Mouse (Mus musculus): ENCODE data around the gene Cd2. TPM values are rescaled to one million over a fixed set of nuclear protein-coding genes. Genes with fewer than 3 reads are reported as not detected.
A peak's percentile ranks its signal among the peaks of the same experiment; 100 is the strongest.

Gene Cd2
- polyA plus RNA-seq, 1 experiment from 2014 or later = not detected

GRCm38 (mm10) chr3:101305046-101305445, 17.3 kb upstream of the Cd2 start:
- no peak overlapping the region for H3K4me3 ChIP-seq
- no peaks in the 10 kb centered on the region for H3K27me3 ChIP-seq
- no peaks in the 10 kb centered on the region for H3K9me3 ChIP-seq
- 81% methylated on average over 2 of the region's 2 CpGs for WGBS
- no peak overlapping the region for H3K4me2 ChIP-seq
- peaks cover 16% of the 10 kb centered on the region for H3K4me1 ChIP-seq
- no peaks in the 10 kb centered on the region for H3K36me3 ChIP-seq
- no peak for ATAC-seq (ENCODE audit: insufficient number of reproducible peaks, low FRiP score, low TSS enrichment, low read depth)
- H3K9ac ChIP-seq = no peak overlapping the region
- H3K27ac ChIP-seq = no peak overlapping the region

DNA sequence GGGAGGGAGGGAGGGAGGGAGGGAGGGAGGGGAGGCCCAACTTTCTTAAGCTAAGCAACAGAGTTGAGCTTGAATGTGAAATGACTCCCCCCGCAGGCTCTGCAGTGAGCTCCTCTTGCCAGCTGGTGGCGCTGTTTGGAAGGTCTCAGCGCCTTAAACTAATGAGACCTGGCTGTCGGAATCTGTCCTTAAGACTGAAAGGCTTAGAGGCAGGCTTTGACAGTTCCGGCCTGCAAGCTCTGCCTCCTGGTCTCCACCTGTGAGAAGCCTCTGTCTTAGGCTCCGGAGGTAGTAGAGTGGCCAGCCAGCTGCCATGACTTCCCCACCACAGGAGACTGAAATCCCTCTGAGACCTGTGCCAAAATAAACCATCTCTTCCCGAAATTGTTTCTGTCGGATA, 16.4 kb upstream of the Cd2 start:
- H3K27ac ChIP-seq = no peak overlapping the region
- ATAC-seq (ENCODE audit: insufficient number of reproducible peaks, low FRiP score, low TSS enrichment, low read depth) = no peak
- H3K4me1 ChIP-seq = peaks cover 16% of the 10 kb centered on the region
- no peak overlapping the region for H3K9ac ChIP-seq
- no peak overlapping the region for H3K4me3 ChIP-seq
- H3K9me3 ChIP-seq = no peaks in the 10 kb centered on the region
- H3K36me3 ChIP-seq = no peaks in the 10 kb centered on the region
- no peaks in the 10 kb centered on the region for H3K27me3 ChIP-seq
- no peak overlapping the region for H3K4me2 ChIP-seq
- WGBS = 10% methylated on average over 8 of the region's 8 CpGs

GRCm38 (mm10) chr3:101300271-101301071, 12.7 kb upstream of the Cd2 start:
- Histone ChIP-seq H3K27me3 (no peaks in the 10 kb centered on the region), H3K4me1 (peaks cover 20% of the 10 kb centered on the region), H3K9ac (no peak overlapping the region), H3K36me3 (no peaks in the 10 kb centered on the region), H3K4me3 (0 out of 2 replicates have a peak overlapping the region, but pooled peaks have one; percentile 14), H3K9me3 (no peaks in the 10 kb centered on the region), H3K4me2 (peak overlapping the region; percentile 39), H3K27ac (no peak overlapping the region)
- WGBS = 16% methylated on average over 23 of the region's 23 CpGs
- no peak for ATAC-seq (ENCODE audit: insufficient number of reproducible peaks, low FRiP score, low TSS enrichment, low read depth)

DNA sequence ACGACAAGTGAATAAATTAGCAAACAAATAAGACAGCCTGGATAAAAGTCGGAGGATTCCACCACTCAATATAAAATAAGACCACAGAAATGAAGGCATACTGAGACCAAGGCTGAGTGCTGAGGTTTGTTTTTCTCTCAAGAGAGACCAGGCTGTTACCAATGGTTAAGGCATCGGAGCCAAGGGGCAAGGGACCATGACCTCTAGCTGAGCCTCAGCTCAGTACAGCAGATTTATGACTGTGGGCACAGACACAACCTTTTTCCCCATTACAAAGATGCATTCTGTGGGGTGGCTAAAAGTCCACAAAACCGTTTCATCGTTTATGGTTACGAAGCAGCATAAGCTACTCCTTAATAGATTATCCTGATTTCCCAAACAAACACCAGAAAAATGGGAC, 11.9 kb upstream of the Cd2 start:
- no peaks in the 10 kb centered on the region for H3K9me3 ChIP-seq
- WGBS = 71% methylated on average over 6 of the region's 6 CpGs
- peaks cover 26% of the 10 kb centered on the region for H3K4me1 ChIP-seq
- H3K27me3 ChIP-seq = no peaks in the 10 kb centered on the region
- H3K4me3 ChIP-seq = no peak overlapping the region
- no peak overlapping the region for H3K9ac ChIP-seq
- no peak overlapping the region for H3K4me2 ChIP-seq
- H3K36me3 ChIP-seq = no peaks in the 10 kb centered on the region
- ATAC-seq (ENCODE audit: insufficient number of reproducible peaks, low FRiP score, low TSS enrichment, low read depth) = no peak
- no peak overlapping the region for H3K27ac ChIP-seq

- Histone ChIP-seq H3K4me3 (no peak overlapping the region), H3K9ac (no peak overlapping the region), H3K27me3 (no peaks in the 10 kb centered on the region), H3K4me1 (peaks cover 21% of the 10 kb centered on the region), H3K27ac (no peak overlapping the region), H3K4me2 (no peak overlapping the region), H3K36me3 (no peaks in the 10 kb centered on the region), H3K9me3 (no peaks in the 10 kb centered on the region)
- no peak for ATAC-seq (ENCODE audit: insufficient number of reproducible peaks, low FRiP score, low TSS enrichment, low read depth)
- WGBS = 89% methylated on average over 5 of the region's 5 CpGs
These were observed 9.5 kb upstream of the Cd2 start for GRCm38 (mm10) chr3:101297221-101297620.

DNA sequence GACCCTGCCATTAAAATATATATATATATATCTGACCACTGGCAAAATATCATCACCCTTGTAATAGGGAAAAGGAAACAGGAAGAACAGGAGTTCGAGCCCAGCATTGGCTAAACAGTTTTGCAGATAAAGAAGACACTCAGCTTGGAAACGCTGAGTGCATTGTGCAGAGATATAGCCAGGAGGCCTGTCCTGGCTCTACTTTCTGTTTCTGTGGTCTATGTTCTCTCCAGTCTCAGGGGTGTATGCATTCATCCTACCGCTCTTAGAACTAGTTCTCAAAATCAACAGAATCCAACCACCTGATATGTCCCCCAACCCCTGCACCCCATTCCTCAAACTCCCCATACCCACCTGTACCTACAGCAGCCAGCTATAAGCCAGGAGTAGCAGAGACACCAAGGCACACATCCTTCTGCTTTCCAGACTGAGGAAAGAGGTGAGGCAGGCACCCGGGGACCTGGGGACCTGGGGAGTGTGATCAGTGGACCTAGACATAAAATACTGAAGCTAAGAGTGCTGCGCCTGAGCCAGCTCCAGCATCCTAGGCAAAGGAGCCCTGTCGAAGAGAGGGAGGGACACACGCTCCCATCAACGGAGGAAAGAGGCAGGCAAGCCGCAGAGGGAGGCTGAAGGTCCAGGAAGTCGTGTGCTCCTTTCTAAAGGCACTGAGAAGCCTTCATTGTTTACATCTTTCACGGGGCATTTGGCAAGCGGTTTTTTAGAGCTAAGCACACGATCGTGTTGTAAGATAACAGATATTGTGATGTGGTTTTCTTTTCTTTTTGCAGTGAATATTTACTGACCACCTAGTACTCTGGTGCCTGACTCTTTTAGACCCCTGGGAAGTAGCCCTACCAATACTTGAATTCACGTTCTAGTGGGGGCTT, 8.4 kb upstream of the Cd2 start:
- no peak for ATAC-seq (ENCODE audit: insufficient number of reproducible peaks, low FRiP score, low TSS enrichment, low read depth)
- no peak overlapping the region for H3K9ac ChIP-seq
- H3K4me2 ChIP-seq = no peak overlapping the region
- H3K4me1 ChIP-seq = peaks cover 21% of the 10 kb centered on the region
- 66% methylated on average over 15 of the region's 15 CpGs for WGBS
- H3K27ac ChIP-seq = no peak overlapping the region
- no peaks in the 10 kb centered on the region for H3K36me3 ChIP-seq
- no peak overlapping the region for H3K4me3 ChIP-seq
- H3K27me3 ChIP-seq = no peaks in the 10 kb centered on the region
- H3K9me3 ChIP-seq = no peaks in the 10 kb centered on the region

GRCm38 (mm10) chr3:101295366-101295867, 7.7 kb upstream of the Cd2 start:
- no peak overlapping the region for H3K4me3 ChIP-seq
- H3K27ac ChIP-seq = no peak overlapping the region
- H3K9ac ChIP-seq = no peak overlapping the region
- H3K27me3 ChIP-seq = no peaks in the 10 kb centered on the region
- WGBS = 4% methylated on average over 11 of the region's 11 CpGs
- H3K9me3 ChIP-seq = no peaks in the 10 kb centered on the region
- H3K36me3 ChIP-seq = no peaks in the 10 kb centered on the region
- 0 out of 2 replicates have a peak, but pooled peaks have one; percentile 66 for ATAC-seq (ENCODE audit: insufficient number of reproducible peaks, low FRiP score, low TSS enrichment, low read depth)
- H3K4me2 ChIP-seq = no peak overlapping the region
- H3K4me1 ChIP-seq = peaks cover 18% of the 10 kb centered on the region

DNA sequence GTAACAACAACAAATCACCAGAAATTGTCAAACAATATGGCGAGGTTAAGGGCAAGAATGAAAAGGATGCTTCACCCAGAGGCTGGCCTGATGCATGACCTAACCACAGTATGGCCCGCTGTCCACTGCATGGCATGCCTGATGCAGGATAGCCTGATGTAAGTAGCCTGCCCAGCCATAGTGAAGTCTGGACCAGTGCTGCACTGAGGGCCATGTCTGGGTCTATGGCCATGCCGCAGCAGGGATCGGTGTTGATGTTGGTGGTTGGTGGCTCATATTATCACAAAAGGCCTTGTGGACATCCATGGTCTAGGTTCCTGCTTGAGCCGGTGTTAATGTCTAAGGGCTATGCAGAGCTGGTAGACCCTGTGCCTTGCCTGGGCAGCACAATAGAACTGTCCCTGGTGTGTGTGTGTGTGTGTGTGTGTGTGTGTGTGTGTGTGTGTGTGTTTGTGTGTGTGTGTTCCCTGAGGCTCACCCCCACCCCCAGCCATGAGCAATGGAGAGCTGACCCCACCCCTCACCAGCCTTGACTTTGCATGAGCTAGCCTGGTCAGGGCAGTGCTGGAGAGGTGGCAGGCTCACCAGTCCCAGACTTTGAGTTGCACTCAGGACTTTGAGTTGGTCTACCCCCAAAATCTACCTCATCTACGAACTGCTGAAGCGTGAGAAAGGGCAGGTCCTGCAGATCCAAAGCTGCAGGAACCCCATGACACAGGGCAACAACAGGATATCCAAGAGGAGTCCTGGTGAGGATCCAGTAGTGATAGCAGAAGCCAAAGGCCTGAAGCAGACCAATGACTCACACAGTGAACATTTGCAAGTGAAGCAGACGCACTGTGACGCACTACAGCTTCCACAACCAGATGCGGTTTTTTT, 7.0 kb upstream of the Cd2 start:
- H3K27ac ChIP-seq = no peak overlapping the region
- ATAC-seq (ENCODE audit: insufficient number of reproducible peaks, low FRiP score, low TSS enrichment, low read depth) = no peak
- H3K9ac ChIP-seq = no peak overlapping the region
- WGBS = 77% methylated on average over 10 of the region's 10 CpGs
- no peaks in the 10 kb centered on the region for H3K36me3 ChIP-seq
- no peaks in the 10 kb centered on the region for H3K9me3 ChIP-seq
- H3K27me3 ChIP-seq = no peaks in the 10 kb centered on the region
- H3K4me2 ChIP-seq = no peak overlapping the region
- H3K4me3 ChIP-seq = no peak overlapping the region
- peaks cover 11% of the 10 kb centered on the region for H3K4me1 ChIP-seq

DNA sequence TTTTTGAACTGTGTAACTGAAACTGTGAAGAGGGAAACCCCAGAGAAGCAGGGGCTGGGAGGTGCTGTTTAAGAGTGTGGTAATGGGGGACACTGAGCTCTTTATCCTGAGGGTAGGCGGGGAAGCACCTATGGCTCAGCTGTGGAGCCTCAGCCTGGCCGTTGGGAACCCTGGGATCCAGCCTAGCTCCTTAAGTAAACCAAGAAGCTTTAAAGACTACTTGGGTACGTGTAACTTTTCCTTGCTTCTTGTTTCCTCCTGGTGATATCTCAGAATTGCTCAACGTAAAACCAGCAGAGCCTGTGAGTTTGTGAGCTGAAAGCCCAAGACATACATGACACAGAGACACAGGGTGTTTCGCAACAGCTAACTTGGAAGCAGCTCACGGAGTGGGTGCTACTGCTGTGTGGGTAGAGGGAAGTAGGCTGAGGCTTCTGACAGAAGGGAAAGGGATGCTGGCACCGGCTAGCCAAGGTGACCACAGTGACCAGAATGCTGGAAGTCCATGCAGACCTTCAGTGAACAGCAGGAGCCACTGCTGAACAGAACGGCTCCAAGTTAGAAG, 5.9 kb upstream of the Cd2 start:
- WGBS = 64% methylated on average over 8 of the region's 8 CpGs
- no peak overlapping the region for H3K4me3 ChIP-seq
- H3K9ac ChIP-seq = no peak overlapping the region
- peaks cover 11% of the 10 kb centered on the region for H3K4me1 ChIP-seq
- ATAC-seq (ENCODE audit: insufficient number of reproducible peaks, low FRiP score, low TSS enrichment, low read depth) = no peak
- H3K9me3 ChIP-seq = no peaks in the 10 kb centered on the region
- peak overlapping the region; percentile 33; the same call in 1 of the 2 replicates for H3K27ac ChIP-seq
- no peak overlapping the region for H3K4me2 ChIP-seq
- H3K36me3 ChIP-seq = no peaks in the 10 kb centered on the region
- H3K27me3 ChIP-seq = no peaks in the 10 kb centered on the region

DNA sequence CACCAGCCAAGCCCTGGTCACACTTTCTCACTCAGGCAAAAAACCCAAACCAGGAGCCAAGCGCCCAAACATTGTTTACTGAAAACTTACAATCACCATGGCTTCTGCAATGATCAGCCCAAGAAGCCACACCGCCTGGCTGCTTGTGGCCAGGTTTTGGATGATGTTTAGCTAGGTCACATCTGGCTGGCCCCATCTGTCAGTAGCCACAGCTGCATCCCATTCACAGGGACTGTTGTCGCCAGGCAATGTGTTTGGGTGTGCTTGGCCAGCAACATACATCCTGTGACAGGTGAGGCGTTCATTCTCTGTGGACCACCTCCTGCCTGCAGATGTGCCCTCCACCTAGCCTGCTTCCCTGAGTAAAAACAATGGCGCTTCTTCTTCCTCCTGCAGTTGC, 4.9 kb upstream of the Cd2 start:
- no peak overlapping the region for H3K4me3 ChIP-seq
- H3K27me3 ChIP-seq = no peaks in the 10 kb centered on the region
- H3K36me3 ChIP-seq = no peaks in the 10 kb centered on the region
- H3K4me2 ChIP-seq = no peak overlapping the region
- H3K4me1 ChIP-seq = peaks cover 11% of the 10 kb centered on the region
- no peak overlapping the region for H3K9ac ChIP-seq
- ATAC-seq (ENCODE audit: insufficient number of reproducible peaks, low FRiP score, low TSS enrichment, low read depth) = no peak
- 80% methylated on average over 5 of the region's 5 CpGs for WGBS
- H3K9me3 ChIP-seq = no peaks in the 10 kb centered on the region
- H3K27ac ChIP-seq = no peak overlapping the region

Measured in limb, embryonic 15.5 days (tissue).